Mouse (Mus musculus) forebrain, embryonic 10.5 days (tissue): ENCODE measurements around the gene Ak9. TPM values are rescaled to one million over a fixed set of nuclear protein-coding genes. Genes with fewer than 3 reads are reported as not detected.

Experiments used
- DNase-seq: peaks from one replicate; pipeline ENCODE4 v3.0.0-alpha.2; 2017; ENCODE audit warnings: low spot score; ENCODE audit errors: extremely low spot score
- H3K27ac ChIP-seq: fragments of 300-500 bp; sonication (generic); 2 replicates; pipeline ENCODE4 v1.5.1; 2016; ENCODE audit warnings: mild to moderate bottlenecking
- H3K27me3 ChIP-seq: fragments of 300-500 bp; sonication (generic); 2 replicates; pipeline ENCODE4 v1.6.1; 2016; ENCODE audit warnings: mild to moderate bottlenecking; ENCODE audit not compliant: poor library complexity, severe bottlenecking
- H3K36me3 ChIP-seq: fragments of 300-500 bp; sonication (generic); replicated peaks from 2 replicates; pipeline ENCODE4 v1.6.1; 2016; ENCODE audit warnings: mild to moderate bottlenecking, moderate library complexity
- H3K4me1 ChIP-seq: fragments of 300-500 bp; sonication (generic); 2 replicates; pipeline ENCODE4 v1.6.1; 2016
- H3K4me3 ChIP-seq: fragments of 300-500 bp; sonication (generic); 2 replicates; pipeline ENCODE4 v1.5.1; 2016; ENCODE audit warnings: mild to moderate bottlenecking, moderate library complexity
- H3K9me3 ChIP-seq: fragments of 300-500 bp; sonication (generic); 2 replicates; pipeline ENCODE4 v1.6.1; 2016; ENCODE audit warnings: mild to moderate bottlenecking, moderate library complexity
- WGBS: fragments of 180-500 bp; shearing (Covaris S2); methylation state at CpG from one replicate; pipeline ENCODE4 v1.1.7; 2016; 5-methylcytosine and 5-hydroxymethylcytosine counted together
- polyA plus RNA-seq: library from polyadenylated mRNA; unstranded; fragments of >200 nt; fragmentation: Nextera tagmentation; extraction: Ambion mirVana; gene quantifications from 2 replicates; pipeline ENCODE4 v1.2.1, GENCODE M21; 2016

Ak9 gene
- polyA plus RNA-seq, 1 experiment from 2014 or later: 0.02 TPM

DNA sequence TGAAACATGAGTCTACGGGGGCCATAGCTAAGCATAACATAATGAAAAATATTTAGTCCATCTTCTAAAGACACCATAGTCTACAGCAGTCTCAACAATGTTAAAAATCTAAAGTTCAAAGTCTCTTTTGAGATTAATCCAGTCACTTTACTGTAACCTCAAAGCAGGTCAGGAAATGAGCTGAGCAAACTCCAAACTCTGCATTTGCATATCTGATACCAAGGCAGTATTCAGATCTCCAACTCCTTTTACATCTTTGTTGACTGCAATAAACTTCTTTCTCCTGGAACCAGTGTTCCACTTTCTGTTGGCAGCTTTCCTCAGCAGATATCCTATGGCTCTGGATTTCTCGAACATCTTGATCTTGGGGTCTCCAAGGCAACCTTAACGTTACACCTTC lies 166.9 kb downstream of the Ak9 start:
- WGBS: 92% methylated on average over 3 of the region's 3 CpGs
- Histone ChIP-seq H3K4me3 (no peak overlapping the region), H3K27ac (no peak overlapping the region), H3K27me3 (no peaks in the 10 kb centered on the region), H3K9me3 (no peaks in the 10 kb centered on the region), H3K4me1 (peaks cover 10% of the 10 kb centered on the region), H3K36me3 (peaks cover 12% of the 10 kb centered on the region)
- no peak for DNase-seq

DNA sequence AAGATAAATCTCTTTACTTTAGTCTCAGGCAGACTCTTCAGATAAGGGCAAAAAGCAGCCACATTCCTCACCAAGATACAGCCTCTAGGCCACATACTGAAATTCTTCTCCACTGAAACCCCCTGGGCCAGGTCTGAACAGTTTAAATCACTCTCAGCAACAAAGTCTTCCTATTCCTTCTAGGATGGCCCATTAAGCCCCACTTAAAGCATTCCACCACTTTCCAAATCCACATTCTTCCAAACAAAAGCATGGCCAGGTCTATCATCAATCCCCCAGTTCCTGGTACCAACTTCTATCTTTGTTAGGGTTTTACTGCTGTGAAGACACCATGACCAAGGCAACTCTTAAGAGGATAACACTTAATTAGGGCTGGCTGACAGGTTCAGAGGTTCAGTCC lies 168.8 kb downstream of the Ak9 start:
- Histone ChIP-seq H3K36me3 (no peaks in the 10 kb centered on the region; the same call in 1 of the 2 replicates), H3K4me1 (peaks cover 23% of the 10 kb centered on the region), H3K9me3 (no peaks in the 10 kb centered on the region), H3K27ac (no peak overlapping the region), H3K27me3 (no peaks in the 10 kb centered on the region), H3K4me3 (no peak overlapping the region)
- DNase-seq: no peak

DNA sequence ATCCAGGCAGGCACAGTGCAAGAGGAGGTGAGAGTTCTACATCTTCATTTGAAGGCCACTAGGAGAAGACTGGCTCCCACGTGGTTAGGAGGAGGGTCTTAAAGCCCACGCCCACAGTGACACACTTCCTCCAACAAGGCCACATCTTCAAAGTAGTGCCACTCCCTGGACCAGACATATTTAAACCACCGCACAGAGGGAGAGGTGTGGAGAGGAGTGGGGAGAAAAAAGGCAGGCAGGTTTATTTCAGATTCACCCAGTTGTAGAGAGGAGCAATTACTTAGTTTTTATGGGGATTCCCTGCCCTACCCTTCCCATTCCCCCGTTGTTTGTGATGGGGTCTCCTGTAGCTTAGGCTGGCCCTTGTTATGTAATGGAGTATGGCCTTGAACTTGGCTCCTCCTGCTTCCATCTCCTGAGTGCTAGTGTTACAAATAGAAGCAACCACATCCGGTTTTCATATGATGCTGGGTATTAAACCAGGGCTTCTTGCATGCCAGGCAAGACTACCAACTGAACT lies 169.2 kb downstream of the Ak9 start:
- H3K27me3 ChIP-seq: no peaks in the 10 kb centered on the region
- no peak for DNase-seq
- H3K4me1 ChIP-seq: peaks cover 27% of the 10 kb centered on the region
- no peaks in the 10 kb centered on the region for H3K9me3 ChIP-seq
- WGBS: 84% methylated on average over 5 of the region's 5 CpGs
- no peak overlapping the region for H3K4me3 ChIP-seq
- peaks cover under 1% of the 10 kb centered on the region; the same call in 1 of the 2 replicates for H3K36me3 ChIP-seq
- no peak overlapping the region for H3K27ac ChIP-seq

GRCm38 (mm10) chr10:41473782-41474468 lies 170.1 kb downstream of the Ak9 start:
- no peak for DNase-seq
- H3K9me3 ChIP-seq: no peaks in the 10 kb centered on the region
- H3K4me3 ChIP-seq: no peak overlapping the region
- H3K4me1 ChIP-seq: peaks cover 32% of the 10 kb centered on the region
- H3K36me3 ChIP-seq: peaks cover 9% of the 10 kb centered on the region
- 85% methylated on average over 6 of the region's 6 CpGs for WGBS
- no peak overlapping the region for H3K27ac ChIP-seq
- no peaks in the 10 kb centered on the region for H3K27me3 ChIP-seq

GRCm38 (mm10) chr10:41474981-41475391 lies 171.2 kb downstream of the Ak9 start:
- no peak overlapping the region for H3K27ac ChIP-seq
- peaks cover 20% of the 10 kb centered on the region for H3K36me3 ChIP-seq
- H3K9me3 ChIP-seq: no peaks in the 10 kb centered on the region
- no peak for DNase-seq
- 80% methylated on average over 1 of the region's 1 CpGs for WGBS
- H3K4me1 ChIP-seq: peaks cover 32% of the 10 kb centered on the region
- no peak overlapping the region for H3K4me3 ChIP-seq
- no peaks in the 10 kb centered on the region for H3K27me3 ChIP-seq

- Histone ChIP-seq H3K9me3 (no peaks in the 10 kb centered on the region), H3K27me3 (no peaks in the 10 kb centered on the region), H3K36me3 (peaks cover 34% of the 10 kb centered on the region), H3K4me3 (peak within 1 kb of the TSS; percentile 76), H3K4me1 (peaks cover 37% of the 10 kb centered on the region), H3K27ac (peak within 1 kb of the TSS; percentile 93)
- 0% methylated on average over 35 of the region's 35 CpGs for WGBS
- peak; percentile 72 for DNase-seq
These were observed 172.6 kb downstream of the Ak9 start, which contains the start of gene Mical1 for GRCm38 (mm10) chr10:41476171-41477017. Gene Mical1, plus strand, starts transcription at chr10:41476314.

GRCm38 (mm10) chr10:41477018-41477277 lies 173.2 kb downstream of the Ak9 start:
- Histone ChIP-seq H3K27ac (peak overlapping the region; percentile 93), H3K36me3 (peaks cover 39% of the 10 kb centered on the region), H3K9me3 (no peaks in the 10 kb centered on the region), H3K4me3 (peak overlapping the region; percentile 76), H3K4me1 (peaks cover 39% of the 10 kb centered on the region), H3K27me3 (no peaks in the 10 kb centered on the region)
- DNase-seq: peak; percentile 74
- WGBS: 0% methylated on average over 9 of the region's 9 CpGs

DNA sequence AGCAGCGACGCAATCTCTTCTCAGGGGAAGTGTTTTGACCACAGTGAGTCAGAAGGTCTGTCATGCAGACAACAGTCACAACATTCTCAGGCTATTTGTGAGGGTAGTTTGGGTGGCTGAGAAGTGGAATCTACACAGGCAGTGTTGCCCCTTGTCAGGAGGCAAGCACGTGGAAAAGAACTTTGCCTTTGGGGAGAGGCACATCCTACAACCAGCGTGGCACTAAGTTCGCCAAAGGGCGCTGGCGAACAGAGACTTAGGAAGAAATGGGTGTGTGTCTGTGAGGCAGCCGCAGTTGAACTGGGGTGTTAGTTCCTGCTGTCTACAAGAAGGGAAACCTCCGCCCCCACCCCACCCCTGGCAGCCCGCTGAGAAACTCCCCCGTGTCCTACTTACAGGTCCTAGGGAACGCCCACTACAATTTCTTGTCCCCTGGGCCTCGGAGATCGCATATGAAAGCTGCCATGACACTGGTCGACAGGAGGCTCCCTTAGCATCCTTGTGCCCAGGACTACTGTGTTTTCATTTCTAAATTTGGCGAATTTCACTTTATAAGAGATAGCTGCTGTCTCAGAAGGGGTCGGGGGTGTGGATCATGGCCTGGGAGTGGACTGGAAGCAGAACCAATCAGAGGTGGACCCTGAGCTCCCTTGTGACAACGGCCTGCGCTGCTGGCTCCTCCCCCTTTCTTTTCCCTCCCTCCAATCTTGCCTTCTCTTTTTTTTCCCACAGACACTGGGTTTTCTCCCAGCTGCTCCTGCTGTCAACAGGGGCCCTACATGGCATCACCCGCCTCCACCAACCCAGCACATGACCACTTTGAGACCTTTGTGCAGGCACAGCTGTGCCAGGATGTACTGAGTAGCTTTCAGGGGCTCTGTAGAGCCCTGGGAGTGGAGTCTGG lies 173.8 kb downstream of the Ak9 start:
- peak; percentile 68 for DNase-seq
- WGBS: under 1% methylated on average over 20 of the region's 20 CpGs
- no peaks in the 10 kb centered on the region for H3K27me3 ChIP-seq
- H3K4me3 ChIP-seq: peak overlapping the region; percentile 76
- peaks cover 39% of the 10 kb centered on the region for H3K4me1 ChIP-seq
- no peaks in the 10 kb centered on the region for H3K9me3 ChIP-seq
- H3K36me3 ChIP-seq: peaks cover 45% of the 10 kb centered on the region
- peak overlapping the region; percentile 93 for H3K27ac ChIP-seq

- DNase-seq: no peak
- 93% methylated on average over 3 of the region's 3 CpGs for WGBS
- no peak overlapping the region for H3K4me3 ChIP-seq
- H3K9me3 ChIP-seq: no peaks in the 10 kb centered on the region
- peaks cover 70% of the 10 kb centered on the region for H3K36me3 ChIP-seq
- H3K27me3 ChIP-seq: no peaks in the 10 kb centered on the region
- H3K27ac ChIP-seq: no peak overlapping the region
- H3K4me1 ChIP-seq: peaks cover 39% of the 10 kb centered on the region
These were observed 176.2 kb downstream of the Ak9 start for GRCm38 (mm10) chr10:41479961-41480360.

- Histone ChIP-seq H3K27me3 (no peaks in the 10 kb centered on the region), H3K4me1 (peaks cover 29% of the 10 kb centered on the region), H3K36me3 (peaks cover 82% of the 10 kb centered on the region), H3K9me3 (no peaks in the 10 kb centered on the region), H3K4me3 (no peak overlapping the region), H3K27ac (no peak overlapping the region)
- WGBS: 74% methylated on average over 33 of the region's 33 CpGs
- no peak for DNase-seq
These were observed 177.4 kb downstream of the Ak9 start for GRCm38 (mm10) chr10:41480938-41481880.

GRCm38 (mm10) chr10:41482446-41482845 lies 178.7 kb downstream of the Ak9 start:
- Histone ChIP-seq H3K4me1 (peaks cover 29% of the 10 kb centered on the region), H3K4me3 (no peak overlapping the region), H3K9me3 (no peaks in the 10 kb centered on the region), H3K27ac (no peak overlapping the region), H3K27me3 (no peaks in the 10 kb centered on the region), H3K36me3 (peaks cover 94% of the 10 kb centered on the region)
- WGBS: 87% methylated on average over 7 of the region's 7 CpGs
- DNase-seq: no peak
